Mouse (Mus musculus) forebrain, postnatal 0 days (tissue): ENCODE results near the gene Psme1. TPM values are rescaled to one million over a fixed set of nuclear protein-coding genes. Genes with fewer than 3 reads are reported as not detected.

Source experiments
- ATAC-seq: fragments of 200-750 bp; cut with Nextera tagmentation; 2 replicates; pipeline ENCODE4 v1.8.0; 2017; ENCODE audit warnings: mild to moderate bottlenecking, moderate library complexity
- DNase-seq: peaks from one replicate; pipeline ENCODE4 v3.0.0-alpha.2; 2015
- H3K27ac ChIP-seq: fragments of 300-500 bp; sonication (generic); 2 replicates; pipeline ENCODE4 v1.5.1; 2014; ENCODE audit warnings: low read depth, mild to moderate bottlenecking, antibody characterized with exemption, low read length, moderate library complexity, mixed read lengths
- H3K27me3 ChIP-seq: fragments of 300-500 bp; sonication (generic); 2 replicates; pipeline ENCODE4 v1.6.1; 2014; ENCODE audit warnings: mild to moderate bottlenecking, low read length, mixed read lengths; ENCODE audit not compliant: insufficient read depth
- H3K36me3 ChIP-seq: fragments of 300-500 bp; sonication (generic); 2 replicates; pipeline ENCODE4 v1.6.1; 2014; ENCODE audit warnings: mild to moderate bottlenecking, moderate library complexity; ENCODE audit not compliant: insufficient read depth
- H3K4me1 ChIP-seq: fragments of 300-500 bp; sonication (generic); 2 replicates; pipeline ENCODE4 v1.6.1; 2014; ENCODE audit warnings: antibody characterized with exemption; ENCODE audit not compliant: insufficient read depth
- H3K4me2 ChIP-seq: fragments of 300-500 bp; sonication (generic); 2 replicates; pipeline ENCODE4 v1.6.1; 2014; ENCODE audit warnings: low read depth, mild to moderate bottlenecking, moderate library complexity
- H3K4me3 ChIP-seq: fragments of 300-500 bp; sonication (generic); 2 replicates; pipeline ENCODE4 v1.5.1; 2014; ENCODE audit warnings: low read depth, low read length, mixed read lengths
- H3K9ac ChIP-seq: fragments of 300-500 bp; sonication (generic); 2 replicates; pipeline ENCODE4 v1.6.1; 2014; ENCODE audit warnings: mild to moderate bottlenecking
- H3K9me3 ChIP-seq: fragments of 300-500 bp; sonication (generic); 2 replicates; pipeline ENCODE4 v1.6.1; 2016; ENCODE audit warnings: low read length
- CTCF ChIP-seq: sonication (generic); IDR thresholded peaks from 2 replicates; pipeline ENCODE4 v1.5.1; 2016; ENCODE audit warnings: antibody characterized with exemption, control low read depth, low read depth
- WGBS: fragments of 180-500 bp; shearing (Covaris S2); extraction: QIAGEN DNeasy Blood & Tissue Kit; methylation state at CpG from one replicate; pipeline ENCODE4 v1.1.7; 2014; 5-methylcytosine and 5-hydroxymethylcytosine counted together
- polyA plus RNA-seq: library from polyadenylated mRNA; unstranded; fragments of >200 nt; fragmentation: Nextera tagmentation; extraction: Ambion mirVana; gene quantifications from 2 replicates; pipeline ENCODE4 v1.2.1, GENCODE M21; 2015
- total RNA-seq: library from RNA; depleted of rRNA; stranded (reverse); fragments of >200 nt; gene quantifications from 2 replicates; pipeline ENCODE4 v1.2.3, GENCODE M21; 2014; rRNA removed

The Psme1 gene
- total RNA-seq (136 and 138 TPM in 2 replicates), polyA plus RNA-seq (219 and 238 TPM in 2 replicates)

- no peak for TF ChIP-seq CTCF
- ATAC-seq: peak; percentile 96
- Histone ChIP-seq H3K27ac (peak within 1 kb of the TSS; percentile 82), H3K9ac (peak within 1 kb of the TSS; percentile 76), H3K4me3 (peak within 1 kb of the TSS; percentile 54), H3K27me3 (no peaks in the 10 kb centered on the region), H3K4me1 (no peaks in the 10 kb centered on the region; the same call in 1 of the 2 replicates), H3K4me2 (peak within 1 kb of the TSS; percentile 73), H3K9me3 (no peaks in the 10 kb centered on the region), H3K36me3 (peaks cover 19% of the 10 kb centered on the region)
- DNase-seq: peak; percentile 89
- under 1% methylated on average over 32 of the region's 32 CpGs for WGBS
Observed at GRCm38 (mm10) chr14:55577871-55578667, at the start of gene Psme1. Gene Psme1 (plus strand): TSS chr14:55578123.

- Histone ChIP-seq H3K27me3 (no peaks in the 10 kb centered on the region), H3K4me1 (peaks cover 4% of the 10 kb centered on the region; the same call in 1 of the 2 replicates), H3K4me3 (no peak overlapping the region), H3K9ac (no peak overlapping the region), H3K36me3 (no peaks in the 10 kb centered on the region), H3K4me2 (no peak overlapping the region), H3K9me3 (no peaks in the 10 kb centered on the region), H3K27ac (no peak overlapping the region)
- WGBS: 54% methylated on average over 6 of the region's 6 CpGs
- DNase-seq (no peak), ATAC-seq (no peak)
- TF ChIP-seq CTCF: peak; percentile 75
Observed at GRCm38 (mm10) chr14:55536116-55536745, 41.7 kb upstream of the Psme1 start.

GRCm38 (mm10) chr14:55540067-55540786, 37.7 kb upstream of the Psme1 start, which contains the start of gene Pck2:
Gene Pck2 (plus strand): TSS chr14:55540266.
- WGBS: 2% methylated on average over 32 of the region's 32 CpGs

DNA sequence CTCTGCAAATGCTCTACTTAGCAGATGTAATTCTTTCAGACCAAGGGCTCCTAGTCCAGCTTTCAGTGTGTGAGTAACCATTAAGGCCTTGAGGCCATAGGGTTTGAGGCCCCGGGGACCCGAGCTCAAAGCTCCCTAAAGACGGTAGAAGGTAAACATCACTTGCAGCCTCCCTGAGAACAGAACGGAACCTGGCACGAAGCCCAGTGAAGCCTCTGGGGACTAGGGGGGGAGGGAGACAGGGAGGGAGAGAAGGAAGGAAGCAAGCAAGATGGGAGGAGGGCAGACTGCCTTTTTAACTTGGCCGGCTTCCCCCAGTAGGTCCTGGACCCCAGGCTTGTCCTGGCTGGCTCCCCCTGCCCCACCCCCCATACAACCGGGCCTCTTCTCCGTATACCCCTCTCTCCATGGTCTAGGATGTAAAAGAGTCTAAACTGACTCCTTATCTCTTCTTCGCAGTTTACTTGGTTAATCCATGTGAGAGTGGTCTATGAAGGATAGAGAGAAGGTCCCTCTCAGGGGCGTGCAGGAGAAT, 37.1 kb upstream of the Psme1 start:
- Histone ChIP-seq H3K4me1 (peaks cover 11% of the 10 kb centered on the region), H3K27me3 (no peaks in the 10 kb centered on the region), H3K9ac (peak overlapping the region; percentile 77), H3K36me3 (peaks cover 7% of the 10 kb centered on the region; the same call in 1 of the 2 replicates), H3K4me2 (peak overlapping the region; percentile 88), H3K4me3 (peak overlapping the region; percentile 59), H3K9me3 (no peaks in the 10 kb centered on the region), H3K27ac (peak overlapping the region; percentile 85)
- DNase-seq (peak; percentile 84), ATAC-seq (peak; percentile 54)
- no peak for TF ChIP-seq CTCF
- WGBS: 5% methylated on average over 10 of the region's 10 CpGs

More at GRCm38 (mm10) chr14:55540067-55540786, 37.7 kb upstream of the Psme1 start, which contains the start of gene Pck2:
- Histone ChIP-seq H3K4me3 (peak within 1 kb of the TSS; percentile 59), H3K27ac (peak within 1 kb of the TSS; percentile 85), H3K36me3 (peaks cover 5% of the 10 kb centered on the region; the same call in 1 of the 2 replicates), H3K4me1 (peaks cover 11% of the 10 kb centered on the region), H3K9ac (peak within 1 kb of the TSS; percentile 77), H3K9me3 (no peaks in the 10 kb centered on the region), H3K4me2 (peak within 1 kb of the TSS; percentile 88), H3K27me3 (no peaks in the 10 kb centered on the region)
- ATAC-seq: peak; percentile 89
- TF ChIP-seq CTCF: 0 out of 2 replicates have a peak, but pooled peaks have one; percentile 6
- peak; percentile 69 for DNase-seq

GRCm38 (mm10) chr14:55542268-55542667, 35.7 kb upstream of the Psme1 start:
- Histone ChIP-seq H3K4me3 (no peak overlapping the region), H3K9ac (no peak overlapping the region), H3K36me3 (peaks cover 11% of the 10 kb centered on the region; the same call in 1 of the 2 replicates), H3K4me2 (no peak overlapping the region), H3K4me1 (peaks cover 11% of the 10 kb centered on the region), H3K27me3 (no peaks in the 10 kb centered on the region), H3K27ac (no peak overlapping the region), H3K9me3 (no peaks in the 10 kb centered on the region)
- no peak for TF ChIP-seq CTCF
- WGBS: 95% methylated on average over 12 of the region's 12 CpGs
- ATAC-seq (no peak), DNase-seq (no peak)

DNA sequence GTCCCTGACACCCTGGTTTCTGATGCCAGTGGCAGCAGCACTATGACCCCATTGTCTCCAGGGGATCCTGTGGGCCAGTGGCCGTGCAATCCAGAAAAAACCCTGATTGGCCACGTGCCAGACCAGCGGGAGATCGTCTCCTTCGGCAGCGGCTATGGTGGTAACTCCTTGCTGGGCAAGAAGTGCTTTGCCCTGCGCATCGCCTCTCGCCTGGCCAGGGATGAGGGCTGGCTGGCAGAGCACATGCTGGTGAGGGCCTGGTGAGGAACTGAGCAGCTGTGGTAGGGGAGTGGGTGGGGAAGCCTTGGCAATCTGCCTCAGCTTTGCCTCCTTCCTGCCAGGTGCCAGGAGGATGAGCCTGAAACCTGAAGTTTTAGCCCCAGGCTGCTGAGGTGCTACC, 33.6 kb upstream of the Psme1 start:
- WGBS: 48% methylated on average over 9 of the region's 9 CpGs
- Histone ChIP-seq H3K36me3 (peaks cover 27% of the 10 kb centered on the region), H3K4me1 (peaks cover 11% of the 10 kb centered on the region), H3K27ac (no peak overlapping the region), H3K4me3 (no peak overlapping the region), H3K9me3 (no peaks in the 10 kb centered on the region), H3K4me2 (no peak overlapping the region), H3K27me3 (no peaks in the 10 kb centered on the region), H3K9ac (no peak overlapping the region)
- ATAC-seq: no peak
- no peak for DNase-seq
- TF ChIP-seq CTCF: no peak
